Mouse (Mus musculus) lung, postnatal 0 days (tissue): ENCODE measurements around the gene S100a8. TPM values are rescaled to one million over a fixed set of nuclear protein-coding genes. Genes with fewer than 3 reads are reported as not detected.

Experiments used
- ATAC-seq: fragments of 200-750 bp; cut with Nextera tagmentation; 2 replicates; pipeline ENCODE4 v1.8.0; 2017; ENCODE audit warnings: moderate library complexity
- DNase-seq: peaks from one replicate; pipeline ENCODE4 v3.0.0-alpha.2; 2016; ENCODE audit warnings: low spot score
- H3K27ac ChIP-seq: fragments of 300-500 bp; sonication (generic); 2 replicates; pipeline ENCODE4 v1.5.1; 2014; ENCODE audit warnings: antibody characterized with exemption, mild to moderate bottlenecking, low read length, mixed read lengths
- H3K27me3 ChIP-seq: fragments of 300-500 bp; sonication (generic); replicated peaks from 2 replicates; pipeline ENCODE4 v1.6.1; 2014; ENCODE audit warnings: low read length, mixed read lengths; ENCODE audit not compliant: insufficient read depth
- H3K36me3 ChIP-seq: fragments of 300-500 bp; sonication (generic); 2 replicates; pipeline ENCODE4 v1.6.1; 2014; ENCODE audit warnings: low read length, mixed read lengths; ENCODE audit not compliant: insufficient read depth
- H3K4me1 ChIP-seq: fragments of 300-500 bp; sonication (generic); 2 replicates; pipeline ENCODE4 v1.6.1; 2014; ENCODE audit warnings: antibody characterized with exemption, low read depth, low read length, mixed read lengths; ENCODE audit not compliant: insufficient read depth
- H3K4me2 ChIP-seq: fragments of 300-500 bp; sonication (generic); replicated peaks from 2 replicates; pipeline ENCODE4 v1.6.1; 2014; ENCODE audit warnings: low read depth, mild to moderate bottlenecking, low read length, moderate library complexity, mixed read lengths
- H3K4me3 ChIP-seq: fragments of 300-500 bp; sonication (generic); 2 replicates; pipeline ENCODE4 v1.5.1; 2014; ENCODE audit warnings: low read depth, low read length
- H3K9ac ChIP-seq: fragments of 300-500 bp; sonication (generic); replicated peaks from 2 replicates; pipeline ENCODE4 v1.6.1; 2014; ENCODE audit warnings: low read depth, mild to moderate bottlenecking
- H3K9me3 ChIP-seq: fragments of 300-500 bp; sonication (generic); 2 replicates; pipeline ENCODE4 v1.6.1; 2016; ENCODE audit warnings: low read length, mixed read lengths
- CTCF ChIP-seq: IDR thresholded peaks from 2 replicates; pipeline ENCODE4 v1.5.1; 2016; ENCODE audit warnings: antibody characterized with exemption, mild to moderate bottlenecking
- EP300 ChIP-seq: IDR thresholded peaks from 2 replicates; pipeline ENCODE4 v1.6.1; 2016; ENCODE audit warnings: antibody characterized with exemption, mild to moderate bottlenecking, control low read depth
- WGBS: fragments of 180-500 bp; shearing (Covaris S2); extraction: QIAGEN DNeasy Blood & Tissue Kit; methylation state at CpG from one replicate; pipeline ENCODE4 v1.1.7; 2014; 5-methylcytosine and 5-hydroxymethylcytosine counted together
- polyA plus RNA-seq: library from polyadenylated mRNA; unstranded; fragments of >200 nt; fragmentation: Nextera tagmentation; extraction: Ambion mirVana; gene quantifications from 2 replicates; pipeline ENCODE4 v1.2.1, GENCODE M21; 2015

The S100a8 gene
- polyA plus RNA-seq = 332 and 333 TPM in 2 replicates

DNA sequence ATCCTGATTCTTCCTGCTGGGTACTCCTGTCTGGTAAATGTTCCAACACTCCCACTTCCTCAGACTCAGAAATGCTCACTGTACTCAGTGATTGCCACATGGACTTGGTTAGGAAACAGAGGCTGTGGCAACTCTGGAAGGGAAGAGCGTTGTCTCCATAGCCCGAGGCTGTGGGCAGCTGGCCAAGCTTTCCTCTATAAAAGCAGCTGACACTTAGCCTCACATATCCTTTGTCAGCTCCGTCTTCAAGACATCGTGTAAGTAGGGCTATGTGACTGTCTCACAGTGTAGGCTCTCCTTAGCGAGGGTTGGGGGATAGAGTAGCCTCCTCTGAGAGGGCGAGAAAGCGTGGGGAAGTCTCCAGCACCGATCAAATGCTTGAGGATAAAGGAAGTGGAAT is at the start of gene S100a8:
TSS of gene S100a8 (plus strand) at position 133 of the 400 bp plus-strand sequence.
- Histone ChIP-seq H3K9me3 (no peaks in the 10 kb centered on the region), H3K9ac (no peak within 1 kb of the TSS), H3K36me3 (no peaks in the 10 kb centered on the region), H3K4me1 (no peaks in the 10 kb centered on the region), H3K4me2 (no peak within 1 kb of the TSS), H3K27ac (no peak within 1 kb of the TSS), H3K27me3 (no peaks in the 10 kb centered on the region), H3K4me3 (no peak within 1 kb of the TSS)
- DNase-seq (peak; percentile 69), ATAC-seq (peak; percentile 63)
- whole genome bisulfite sequencing = 41% methylated on average over 8 of the region's 8 CpGs
- no peak for TF ChIP-seq CTCF
- TF ChIP-seq EP300 = no peak

DNA sequence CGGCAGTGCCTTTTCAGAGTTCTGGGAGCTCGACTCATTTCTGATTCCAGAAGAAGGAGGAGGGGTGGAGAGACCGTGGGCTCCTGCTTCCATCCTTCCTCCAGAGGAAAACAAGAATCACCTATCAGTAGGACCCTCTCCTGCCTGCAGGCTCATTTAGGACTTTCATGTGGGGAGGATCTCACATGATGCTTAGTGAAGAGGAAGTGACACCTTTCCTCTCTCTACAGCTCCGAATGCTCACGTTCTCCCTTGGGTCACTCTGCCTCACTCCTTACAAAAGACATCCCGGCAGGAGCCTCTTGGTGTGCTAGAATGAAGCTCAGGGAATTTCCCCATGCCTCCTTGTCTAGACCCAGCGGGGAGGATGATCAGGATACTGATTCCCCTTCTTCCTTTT is 47.2 kb upstream of the S100a8 start:
- H3K27me3 ChIP-seq = no peaks in the 10 kb centered on the region
- ATAC-seq (no peak), DNase-seq (no peak)
- H3K9me3 ChIP-seq = no peaks in the 10 kb centered on the region
- no peak overlapping the region for H3K4me3 ChIP-seq
- H3K9ac ChIP-seq = no peak overlapping the region
- H3K27ac ChIP-seq = no peak overlapping the region
- H3K36me3 ChIP-seq = no peaks in the 10 kb centered on the region
- 43% methylated on average over 7 of the region's 7 CpGs for WGBS
- no peaks in the 10 kb centered on the region for H3K4me1 ChIP-seq
- TF ChIP-seq EP300 (no peak), CTCF (no peak)
- H3K4me2 ChIP-seq = no peak overlapping the region

DNA sequence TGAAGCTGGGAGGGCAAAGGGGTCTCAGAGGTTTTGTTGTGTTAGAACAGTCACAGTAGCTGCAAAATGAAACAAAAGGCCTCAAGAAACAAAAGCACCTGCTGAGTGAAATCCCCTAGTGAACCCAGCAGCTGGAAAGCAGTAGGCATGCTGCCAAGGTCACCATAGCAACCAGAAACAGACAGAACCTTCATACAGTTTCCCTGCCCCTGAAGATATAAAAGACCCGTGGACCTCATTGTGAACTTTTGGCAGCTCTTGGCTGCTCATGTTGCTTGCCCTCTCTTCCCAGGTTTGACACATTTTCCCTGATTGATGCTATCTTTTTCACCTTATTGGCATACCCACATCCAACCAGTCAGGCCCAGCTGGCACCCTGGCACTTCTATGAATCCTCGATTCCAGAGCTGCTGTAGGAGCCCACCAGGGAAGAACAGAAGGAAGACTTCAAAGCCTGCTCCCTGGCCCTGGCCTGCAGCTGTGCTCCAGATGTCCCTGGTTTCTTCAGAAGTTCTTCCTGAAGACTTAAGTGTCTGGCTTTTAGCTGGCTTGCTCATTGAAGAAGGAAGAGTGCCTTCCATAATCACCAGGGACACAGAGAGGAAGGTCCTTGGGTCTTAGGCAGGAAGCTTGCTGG is 45.2 kb upstream of the S100a8 start:
- TF ChIP-seq EP300 (no peak), CTCF (no peak)

DNA sequence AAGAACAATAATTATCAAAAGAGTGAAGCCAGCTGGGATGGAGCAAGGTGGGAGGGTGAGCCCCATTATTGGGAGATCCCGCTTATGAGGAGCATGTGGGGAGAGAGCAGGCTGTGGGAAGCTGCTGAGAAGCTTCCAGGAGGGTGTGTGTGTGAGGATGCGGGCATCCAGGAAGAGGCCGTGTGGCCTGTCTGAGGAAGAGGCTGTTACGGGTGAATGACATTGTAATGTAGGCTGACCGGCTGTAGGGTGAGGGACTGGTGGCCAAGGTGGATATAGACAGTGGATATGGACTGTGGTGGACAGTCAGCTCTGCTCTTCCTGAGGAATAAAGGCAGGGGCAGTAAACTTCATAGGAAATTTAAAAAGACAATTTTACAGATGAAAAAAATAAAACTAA is 43.3 kb upstream of the S100a8 start:
- Histone ChIP-seq H3K4me1 (no peaks in the 10 kb centered on the region), H3K9ac (no peak overlapping the region), H3K36me3 (no peaks in the 10 kb centered on the region), H3K4me3 (no peak overlapping the region), H3K9me3 (no peaks in the 10 kb centered on the region), H3K4me2 (no peak overlapping the region), H3K27ac (no peak overlapping the region), H3K27me3 (no peaks in the 10 kb centered on the region)
- 74% methylated on average over 5 of the region's 5 CpGs for whole genome bisulfite sequencing
- ATAC-seq (no peak), DNase-seq (no peak)
- TF ChIP-seq EP300 = no peak
- no peak for TF ChIP-seq CTCF

More for the DNA sequence above, 45.2 kb upstream of the S100a8 start:
- H3K36me3 ChIP-seq = no peaks in the 10 kb centered on the region
- no peaks in the 10 kb centered on the region for H3K9me3 ChIP-seq
- H3K4me3 ChIP-seq = no peak overlapping the region
- peak; percentile 49 for DNase-seq
- no peaks in the 10 kb centered on the region for H3K4me1 ChIP-seq
- H3K4me2 ChIP-seq = no peak overlapping the region
- ATAC-seq = no peak
- no peak overlapping the region for H3K9ac ChIP-seq
- 8% methylated on average over 2 of the region's 2 CpGs for WGBS
- H3K27ac ChIP-seq = no peak overlapping the region
- no peaks in the 10 kb centered on the region for H3K27me3 ChIP-seq

DNA sequence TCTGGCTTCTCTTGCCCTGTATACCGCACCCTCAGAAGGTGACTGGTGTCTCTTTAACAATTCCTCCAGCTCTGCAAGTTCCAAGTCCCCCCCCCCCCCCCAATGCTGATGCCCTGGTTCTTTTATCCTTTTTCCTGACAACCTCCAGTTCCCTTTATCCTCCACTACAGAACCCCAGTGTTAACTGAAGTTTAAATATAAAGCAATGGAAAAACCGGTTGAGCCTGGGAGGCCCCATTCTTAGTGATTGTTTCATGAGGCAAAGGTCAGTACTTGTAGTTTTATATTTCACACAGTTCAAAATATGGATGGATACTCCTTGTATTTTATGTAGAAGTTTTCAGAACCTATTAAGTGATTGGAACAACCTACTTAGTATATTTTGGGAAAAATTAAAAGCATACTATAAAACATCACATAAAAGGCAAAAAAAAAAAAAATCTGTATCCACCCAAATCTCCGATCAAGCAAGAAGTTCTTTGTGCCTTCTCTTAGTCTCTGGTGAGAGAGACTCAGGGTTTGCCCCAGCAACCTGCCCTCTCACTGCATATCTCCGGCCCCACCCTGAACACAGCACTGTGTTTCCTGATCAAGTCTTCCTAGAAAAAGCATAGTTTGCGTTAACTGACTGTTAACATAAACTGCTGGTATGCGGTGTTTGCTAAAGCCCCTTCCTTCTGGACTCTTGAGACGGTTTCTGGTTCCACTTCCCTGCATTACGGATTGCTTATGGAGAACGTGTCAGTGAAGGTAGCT is 42.3 kb upstream of the S100a8 start:
- Histone ChIP-seq H3K9me3 (no peaks in the 10 kb centered on the region), H3K9ac (no peak overlapping the region), H3K27me3 (no peaks in the 10 kb centered on the region), H3K4me3 (no peak overlapping the region), H3K4me2 (no peak overlapping the region), H3K4me1 (no peaks in the 10 kb centered on the region), H3K27ac (no peak overlapping the region), H3K36me3 (no peaks in the 10 kb centered on the region)
- peak; percentile 42 for DNase-seq
- WGBS = 26% methylated on average over 9 of the region's 9 CpGs
- TF ChIP-seq CTCF (no peak), EP300 (no peak)
- ATAC-seq = no peak

DNA sequence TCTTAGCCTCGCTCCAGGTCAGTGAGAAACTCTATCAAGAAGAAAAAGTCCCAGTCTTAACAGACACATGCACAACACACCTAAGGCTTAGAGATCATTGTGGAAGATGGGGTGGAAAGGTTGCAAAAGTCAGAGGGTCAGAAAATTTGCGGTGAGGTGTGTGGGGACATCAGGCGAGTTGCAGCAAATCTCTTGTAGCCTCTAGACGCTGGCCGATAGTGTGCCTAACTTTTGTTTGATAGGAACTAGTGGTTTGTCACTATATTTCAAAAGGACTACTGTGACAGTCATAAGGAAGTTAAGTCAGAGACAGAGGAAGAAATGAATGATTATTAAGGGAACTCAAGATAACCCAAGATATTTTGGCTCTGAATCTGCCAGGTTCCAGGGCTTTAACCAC is 41.4 kb upstream of the S100a8 start:
- 84% methylated on average over 5 of the region's 5 CpGs for WGBS
- no peak overlapping the region for H3K9ac ChIP-seq
- no peak overlapping the region for H3K4me2 ChIP-seq
- no peaks in the 10 kb centered on the region for H3K27me3 ChIP-seq
- no peaks in the 10 kb centered on the region for H3K36me3 ChIP-seq
- no peaks in the 10 kb centered on the region for H3K9me3 ChIP-seq
- no peak for TF ChIP-seq CTCF
- TF ChIP-seq EP300 = no peak
- no peak overlapping the region for H3K4me3 ChIP-seq
- no peaks in the 10 kb centered on the region for H3K4me1 ChIP-seq
- DNase-seq = no peak
- no peak for ATAC-seq
- H3K27ac ChIP-seq = no peak overlapping the region
